Mouse (Mus musculus): Measurements from ENCODE around the gene Dock2.

The Dock2 gene

GRCm38 (mm10) chr11:34194158-34194941 lies 589.3 kb downstream of the Dock2 start:
- Histone ChIP-seq H3K27me3 (ENCODE audit: control insufficient read depth, insufficient read depth, low read length, poor library complexity, severe bottlenecking) (no peaks in the 10 kb centered on the region), H3K36me3 (ENCODE audit: control insufficient read depth, insufficient read depth, low read length, poor library complexity, severe bottlenecking) (no peaks in the 10 kb centered on the region)
- DNase-seq (ENCODE audit: low read depth, low spot score), result no peak

GRCm38 (mm10) chr11:34193658-34194057 lies 590.0 kb downstream of the Dock2 start:
- DNase-seq (ENCODE audit: low read depth, low spot score), result no peak
- Histone ChIP-seq H3K36me3 (ENCODE audit: control insufficient read depth, insufficient read depth, low read length, poor library complexity, severe bottlenecking) (no peaks in the 10 kb centered on the region), H3K27me3 (ENCODE audit: control insufficient read depth, insufficient read depth, low read length, poor library complexity, severe bottlenecking) (no peaks in the 10 kb centered on the region)

GRCm38 (mm10) chr11:34184266-34184665 lies 599.4 kb downstream of the Dock2 start:
- Histone ChIP-seq H3K27me3 (ENCODE audit: control insufficient read depth, insufficient read depth, low read length, poor library complexity, severe bottlenecking) (no peaks in the 10 kb centered on the region), H3K36me3 (ENCODE audit: control insufficient read depth, insufficient read depth, low read length, poor library complexity, severe bottlenecking) (no peaks in the 10 kb centered on the region)
- no peak for DNase-seq (ENCODE audit: low read depth, low spot score)

- Histone ChIP-seq H3K27me3 (ENCODE audit: control insufficient read depth, insufficient read depth, low read length, poor library complexity, severe bottlenecking) (no peaks in the 10 kb centered on the region), H3K36me3 (ENCODE audit: control insufficient read depth, insufficient read depth, low read length, poor library complexity, severe bottlenecking) (no peaks in the 10 kb centered on the region)
- no peak for DNase-seq (ENCODE audit: low read depth, low spot score)
Observed at GRCm38 (mm10) chr11:34181214-34182117, 602.2 kb downstream of the Dock2 start.

- no peak for DNase-seq (ENCODE audit: low read depth, low spot score)
- H3K27me3 ChIP-seq (ENCODE audit: control insufficient read depth, insufficient read depth, low read length, poor library complexity, severe bottlenecking), result no peaks in the 10 kb centered on the region
- H3K36me3 ChIP-seq (ENCODE audit: control insufficient read depth, insufficient read depth, low read length, poor library complexity, severe bottlenecking), result no peaks in the 10 kb centered on the region
Observed at GRCm38 (mm10) chr11:34178752-34179151, 604.9 kb downstream of the Dock2 start.
